Mouse (Mus musculus): ENCODE data around the gene Gm19684.
"Not testable (repeated sequence)": the region's sequence is repeated elsewhere in the genome, so short reads cannot be mapped to it uniquely, and the experiment has no call there.

The Gm19684 gene

DNA sequence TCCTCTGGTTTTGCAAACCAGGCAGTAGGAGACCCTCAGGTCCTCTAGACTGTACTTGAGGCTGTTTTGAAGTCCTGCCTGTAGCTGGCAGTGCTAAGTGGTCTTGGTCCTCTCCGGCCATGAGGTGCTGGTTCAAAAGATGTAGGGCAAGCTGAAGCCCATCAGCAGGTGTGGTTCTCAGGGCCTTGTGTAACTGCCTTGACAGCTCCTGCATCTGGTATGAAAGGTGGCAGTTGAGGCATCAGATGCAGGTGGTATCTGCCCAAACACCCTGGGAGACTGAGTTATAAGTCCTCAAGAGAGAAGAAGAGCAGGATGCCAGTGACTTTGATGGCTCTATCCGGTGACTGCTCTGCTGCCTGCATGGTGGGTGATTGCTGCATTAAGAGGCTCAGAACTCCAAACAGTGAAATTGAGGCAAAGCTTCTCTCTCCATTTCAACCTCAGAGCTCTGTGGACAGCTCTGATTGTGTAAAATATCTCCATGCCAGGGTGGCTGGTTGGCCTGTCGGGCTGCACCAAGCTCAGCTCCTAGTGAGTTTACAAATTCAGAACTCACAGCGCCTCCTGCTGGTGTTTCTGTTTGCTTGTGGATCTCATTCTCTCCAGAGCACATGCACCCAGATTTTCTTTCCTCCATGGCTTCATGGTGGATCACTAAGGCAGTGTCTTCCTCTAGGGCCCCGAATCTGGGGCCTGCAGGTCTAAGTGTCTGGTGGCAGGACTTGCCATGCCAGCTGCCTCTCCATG lies 10.2 kb downstream of the Gm19684 start:
- peak in 1 of 2 experiments; percentile 22 for DNase-seq

DNA sequence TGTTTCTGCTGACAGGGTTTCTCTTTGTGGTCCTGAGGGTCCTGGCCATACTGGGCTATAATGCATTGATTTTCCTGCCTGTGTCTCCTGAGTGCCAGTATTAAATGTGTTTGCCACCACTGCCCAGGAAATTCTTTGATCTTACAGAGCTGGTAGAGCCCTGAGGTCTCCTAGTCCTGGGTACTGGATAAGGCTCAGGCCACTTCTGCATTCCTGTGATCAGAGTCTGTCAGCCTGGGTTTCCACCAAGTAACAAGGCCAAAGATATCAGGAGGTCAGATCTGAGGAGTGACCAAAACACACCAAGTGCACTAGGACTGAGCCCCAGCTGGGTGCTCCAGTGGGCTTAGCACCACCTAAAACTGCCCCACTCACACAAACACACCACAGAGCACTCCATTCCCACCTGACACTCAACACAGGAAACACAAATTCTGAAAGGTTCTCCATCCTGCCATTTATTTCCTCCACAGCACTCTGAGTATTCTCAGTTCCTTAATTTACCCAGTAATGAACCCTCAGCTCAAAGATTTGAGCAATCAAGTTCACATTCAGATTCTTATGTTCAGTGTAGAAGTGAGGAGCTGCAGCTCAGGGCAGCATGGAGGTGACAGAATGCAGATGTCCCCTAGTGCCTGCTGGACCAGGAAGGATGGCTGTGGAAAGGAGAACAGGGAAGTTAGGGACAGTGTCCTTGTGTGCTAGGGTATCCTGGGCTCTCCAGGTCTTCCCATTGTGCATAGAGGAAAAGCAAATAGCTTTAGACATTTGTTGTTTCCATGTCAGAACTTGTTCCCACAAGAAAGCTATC lies 14.1 kb downstream of the Gm19684 start:
- not testable (repeated sequence) for DNase-seq

DNA sequence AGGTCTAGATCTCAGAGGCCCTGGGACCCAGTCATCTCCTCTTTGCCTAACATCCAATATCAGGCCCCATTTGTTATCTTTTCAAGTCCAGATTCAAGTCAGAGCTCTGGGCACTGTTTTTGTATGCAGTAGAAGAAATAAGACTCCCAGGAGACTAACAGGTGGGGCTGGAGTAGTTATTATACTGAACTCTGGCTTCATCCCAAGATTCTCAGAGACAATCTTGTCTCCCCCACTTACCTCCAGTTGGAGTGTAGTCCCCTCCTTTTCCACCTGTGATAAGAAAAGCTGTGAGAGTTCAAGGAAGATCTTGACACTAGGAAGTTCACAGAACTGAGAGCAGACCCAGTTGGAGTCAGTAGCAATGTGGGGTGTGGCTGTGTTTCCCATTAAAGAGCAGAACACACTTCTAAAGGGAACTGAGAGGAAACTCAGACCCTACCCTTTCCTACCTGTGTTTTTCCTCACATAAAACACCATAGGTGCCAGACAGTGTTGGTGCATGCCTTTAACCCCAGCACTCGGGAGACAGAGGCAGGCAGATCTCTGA lies 14.9 kb downstream of the Gm19684 start:
- not testable (repeated sequence) for DNase-seq

DNA sequence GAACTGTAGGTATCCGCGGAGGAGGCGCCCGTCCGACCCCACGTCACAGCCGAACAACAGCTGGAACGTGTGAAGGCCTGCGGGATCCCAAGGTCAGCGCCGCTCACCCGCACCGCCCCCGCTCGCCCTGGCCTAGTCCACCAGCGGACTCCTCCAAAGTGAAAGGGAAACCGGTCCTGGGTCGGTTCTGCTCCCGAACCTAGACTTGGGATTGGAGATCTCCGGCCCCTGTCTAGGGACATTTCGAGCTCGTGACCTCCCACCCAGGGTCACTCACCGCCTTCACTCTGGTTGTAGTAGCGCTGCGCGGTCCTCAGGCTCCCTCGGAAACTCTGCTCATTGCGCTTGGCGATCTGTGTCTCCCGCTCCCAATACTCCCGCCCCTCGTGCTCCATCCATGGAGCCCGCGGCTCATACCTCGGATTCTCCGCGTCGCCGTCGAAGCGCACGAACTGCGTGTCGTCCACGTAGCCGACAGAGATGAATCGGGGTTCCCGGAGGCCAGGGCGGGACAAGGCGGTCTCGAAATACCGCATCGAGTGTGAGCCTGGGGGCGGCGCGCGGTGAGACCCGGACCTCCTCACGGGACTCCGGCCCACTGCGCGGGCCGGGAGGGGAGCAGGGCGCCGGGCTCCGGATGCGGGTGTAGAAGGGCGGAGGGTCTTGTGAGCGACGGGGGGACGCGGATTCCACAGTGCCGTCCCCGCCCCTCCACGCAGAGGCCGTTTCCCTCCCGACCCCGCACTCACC lies 23.8 kb downstream of the Gm19684 start:
- DNase-seq, result peak in 1 of 2 experiments; percentile 25

DNA sequence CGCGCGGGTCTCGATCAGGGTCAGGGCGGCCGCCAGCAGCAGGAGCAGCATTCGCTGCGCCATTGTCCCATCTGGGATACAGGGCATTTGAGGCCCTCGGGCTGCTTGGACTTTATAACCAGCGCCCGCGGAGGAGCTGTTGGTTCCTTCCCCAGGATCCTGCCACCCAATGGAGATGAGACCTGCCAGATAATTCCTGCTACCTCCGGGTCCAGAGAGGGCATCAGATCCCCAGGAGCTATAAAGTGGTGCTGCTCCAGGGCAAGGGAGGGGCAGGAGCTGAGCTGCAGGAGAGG lies 24.3 kb downstream of the Gm19684 start:
- peak in 1 of 2 experiments; percentile 25 for DNase-seq

DNA sequence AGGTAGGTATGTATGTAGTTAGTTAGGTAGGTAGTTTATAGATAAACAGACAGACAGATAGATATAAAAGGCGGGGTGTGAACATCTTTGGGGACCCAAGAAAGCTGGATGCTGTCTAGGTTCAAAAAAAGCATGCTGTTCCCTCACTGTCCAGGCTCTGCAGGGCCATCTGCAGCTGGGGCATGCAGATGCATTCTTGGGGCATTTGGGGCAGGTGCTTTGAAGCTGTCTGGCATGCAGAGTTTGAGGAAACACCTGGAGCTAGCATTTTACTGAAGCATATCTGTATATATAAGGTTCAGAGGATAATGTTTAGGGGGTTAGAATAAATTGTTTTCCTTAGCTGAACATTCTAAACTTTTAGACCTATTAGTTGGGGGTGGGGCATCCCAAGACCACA lies 25.5 kb downstream of the Gm19684 start:
- DNase-seq, result not testable (repeated sequence)

DNA sequence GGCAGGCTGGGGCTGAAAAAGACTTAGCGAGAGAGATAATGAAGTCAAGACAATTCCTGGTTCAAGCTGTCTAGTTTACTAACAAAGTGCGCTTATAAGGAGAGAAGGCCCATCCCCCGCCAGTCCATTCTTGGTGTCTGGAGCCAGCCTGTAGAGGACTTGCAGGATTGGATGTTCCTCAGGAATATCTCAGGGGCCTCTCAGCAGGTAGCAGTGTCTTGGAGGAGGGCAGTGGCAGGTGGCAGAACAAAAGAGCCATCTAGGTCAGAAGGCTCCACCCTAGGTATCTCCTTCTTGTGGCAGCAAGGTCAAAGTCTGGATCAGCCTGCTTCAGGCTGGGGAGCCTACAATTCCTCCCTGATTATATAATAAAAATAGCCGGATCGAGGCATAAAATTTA lies 27.0 kb downstream of the Gm19684 start:
- DNase-seq, result not testable (repeated sequence)

DNA sequence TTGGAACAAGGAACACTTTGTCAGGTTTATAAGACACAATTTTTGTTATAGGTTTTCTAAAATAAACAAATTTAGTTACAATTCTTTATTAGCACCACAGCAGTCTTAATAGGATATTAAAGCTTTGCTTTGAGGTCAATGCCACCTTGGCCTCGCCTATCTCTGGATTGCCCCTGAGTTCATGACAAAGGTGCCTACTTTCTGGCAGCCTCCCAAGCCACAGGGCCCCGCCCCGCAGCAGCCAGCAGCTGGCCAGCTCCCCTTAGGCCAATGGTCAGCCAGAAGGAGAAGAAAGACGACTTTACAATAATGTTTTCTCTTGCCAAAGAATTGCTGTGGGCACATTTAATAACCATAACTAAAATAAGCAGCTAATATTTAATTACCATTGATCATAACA lies 29.7 kb downstream of the Gm19684 start:
- peak in 1 of 2 experiments; percentile 39 for DNase-seq

DNA sequence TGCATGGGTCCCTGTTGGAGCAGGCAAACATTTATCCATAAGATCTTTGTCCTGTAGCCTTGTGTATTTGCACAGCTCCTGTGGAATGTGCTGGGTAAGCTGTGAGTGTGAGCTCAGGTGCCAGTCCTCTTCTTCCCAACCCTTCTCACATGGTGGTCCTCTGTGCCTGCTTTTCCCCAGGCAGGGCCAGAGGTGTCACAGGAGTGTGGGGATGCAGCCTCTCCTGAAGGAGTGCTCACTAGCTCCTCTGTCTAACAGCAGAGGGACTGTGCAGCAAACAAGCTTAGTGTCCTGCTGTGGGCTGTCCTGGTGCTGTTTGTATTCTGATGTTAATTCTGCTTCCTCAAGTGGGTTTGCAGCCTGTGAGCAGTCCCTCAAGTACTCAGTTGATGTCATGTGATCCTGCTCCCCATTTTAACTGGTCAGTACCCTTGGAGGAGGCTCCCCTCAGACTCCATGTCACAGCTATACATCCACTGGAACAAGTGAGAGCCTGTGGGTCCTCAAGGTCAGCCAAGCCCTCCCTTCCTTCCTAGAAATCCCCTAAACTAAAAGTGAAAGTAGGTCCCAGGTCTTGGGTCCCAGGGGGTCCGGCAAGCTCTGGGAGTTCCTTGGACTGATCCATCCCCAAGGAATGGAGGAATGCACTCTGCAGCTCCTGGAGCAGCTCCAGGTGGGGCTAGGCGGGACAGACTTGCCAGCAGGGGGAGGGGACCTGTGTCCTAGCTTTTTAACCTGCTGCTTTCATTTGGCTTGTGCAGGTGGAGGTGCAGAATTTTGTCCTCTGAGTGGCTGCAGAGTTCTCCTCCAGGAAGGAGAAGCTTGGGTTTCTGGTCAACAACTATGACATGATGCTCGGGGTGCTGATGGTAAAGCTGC lies 33.0 kb downstream of the Gm19684 start:
- no peak for DNase-seq

DNA sequence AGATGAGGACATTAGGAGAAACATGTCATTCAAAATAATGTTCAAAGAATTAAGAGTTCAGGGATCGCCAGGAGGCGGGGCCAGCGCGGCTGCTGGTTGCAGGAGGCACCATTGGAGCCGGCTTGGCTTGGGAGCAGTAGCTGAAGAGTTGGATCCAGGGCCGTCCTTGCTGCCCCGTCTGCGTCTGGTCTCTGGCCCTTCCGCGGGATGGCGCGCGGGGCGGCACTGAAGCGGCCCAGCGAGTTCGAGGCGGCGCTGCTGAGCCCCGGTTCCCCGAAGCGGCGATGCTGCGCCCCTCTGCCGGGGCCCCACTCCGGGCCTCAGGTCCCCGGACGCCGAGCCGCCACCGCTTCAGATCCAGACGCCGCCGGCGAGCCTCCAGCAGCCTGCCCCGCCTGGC lies 36.3 kb downstream of the Gm19684 start:
- DNase-seq, result peak in 1 of 2 experiments; percentile 40

DNA sequence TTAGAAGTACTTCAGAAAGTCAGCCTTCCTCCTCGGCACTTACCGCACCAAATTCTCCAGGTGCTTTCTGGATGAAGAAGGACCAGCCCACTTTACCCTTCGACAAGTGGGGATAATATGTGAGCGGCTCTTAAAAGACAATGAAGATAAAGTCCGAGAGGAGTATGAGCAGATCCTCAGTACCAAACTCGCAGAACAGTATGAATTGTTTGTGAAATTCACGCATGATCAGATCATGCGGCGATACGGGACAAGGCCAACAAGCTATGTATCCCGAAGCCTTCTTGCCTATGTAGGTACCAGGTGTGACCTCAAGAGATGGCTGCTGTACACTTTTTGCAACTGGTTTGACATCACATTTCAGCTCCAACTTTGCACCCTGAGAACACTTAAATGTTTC lies 36.8 kb downstream of the Gm19684 start:
- not testable (repeated sequence) for DNase-seq

DNA sequence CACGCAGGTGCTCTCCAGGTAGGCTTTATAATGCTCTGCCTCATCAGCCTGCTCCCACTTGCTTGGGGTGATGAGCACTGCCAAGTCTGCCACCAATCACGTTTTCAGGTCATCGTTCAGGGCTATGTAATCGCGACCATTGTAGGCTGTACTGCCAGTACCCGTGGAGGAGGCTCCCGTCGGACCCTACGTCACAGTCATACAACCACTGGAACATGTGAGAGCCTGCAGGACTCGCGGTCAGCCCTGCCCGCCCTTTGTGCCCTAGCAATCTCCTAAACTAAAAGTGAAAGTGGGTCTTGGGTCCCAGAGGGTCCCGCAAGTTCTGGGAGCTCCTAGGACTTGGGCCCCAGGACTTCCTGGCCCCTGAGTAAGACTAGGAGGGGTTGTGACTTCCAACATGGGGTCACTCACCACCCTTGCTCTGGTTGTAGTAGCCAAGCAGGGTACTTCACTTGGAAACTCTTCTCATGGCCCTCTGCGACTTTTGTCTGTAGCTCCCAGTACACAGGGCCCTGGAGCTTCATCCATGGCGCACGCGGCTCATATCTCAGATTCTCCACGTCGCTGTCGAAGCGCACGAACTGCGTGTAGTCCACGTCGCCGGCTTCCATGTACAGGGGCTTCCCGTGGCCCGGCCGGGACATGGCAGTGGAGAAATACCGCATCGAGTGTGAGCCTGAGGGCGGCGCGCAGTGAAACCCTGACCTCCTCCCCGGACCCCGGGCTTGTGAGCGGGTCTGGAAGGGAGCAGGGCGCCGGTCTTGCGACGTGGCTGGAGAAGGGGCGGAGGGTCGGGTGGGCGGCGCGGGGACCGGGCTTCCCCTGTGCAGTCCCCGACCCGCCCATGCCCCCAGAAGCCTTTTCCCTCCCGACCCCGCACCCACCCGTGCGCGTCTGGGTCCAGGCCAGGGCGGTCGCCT lies 39.9 kb downstream of the Gm19684 start:
- DNase-seq, result no peak

DNA sequence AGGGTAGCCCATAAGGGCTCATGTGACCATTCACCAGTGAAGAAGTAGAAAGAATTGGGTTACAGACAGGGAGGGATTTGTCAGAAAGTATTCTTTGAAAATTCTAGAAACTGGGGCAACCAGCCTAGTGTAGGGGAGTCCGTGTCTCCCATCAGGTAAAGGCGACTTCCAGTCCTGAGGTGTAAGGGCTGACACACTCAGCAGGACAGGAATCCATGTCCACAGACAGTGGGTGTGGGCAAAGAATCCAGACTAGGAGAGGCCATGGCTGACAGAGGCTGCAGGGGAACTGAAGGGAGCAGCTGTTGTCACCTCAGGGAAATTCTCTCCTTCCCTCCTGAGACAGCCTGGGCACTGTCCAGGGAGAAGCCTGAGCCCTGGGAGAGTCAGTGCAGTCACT lies 45.4 kb downstream of the Gm19684 start:
- DNase-seq, result not testable (repeated sequence)

DNA sequence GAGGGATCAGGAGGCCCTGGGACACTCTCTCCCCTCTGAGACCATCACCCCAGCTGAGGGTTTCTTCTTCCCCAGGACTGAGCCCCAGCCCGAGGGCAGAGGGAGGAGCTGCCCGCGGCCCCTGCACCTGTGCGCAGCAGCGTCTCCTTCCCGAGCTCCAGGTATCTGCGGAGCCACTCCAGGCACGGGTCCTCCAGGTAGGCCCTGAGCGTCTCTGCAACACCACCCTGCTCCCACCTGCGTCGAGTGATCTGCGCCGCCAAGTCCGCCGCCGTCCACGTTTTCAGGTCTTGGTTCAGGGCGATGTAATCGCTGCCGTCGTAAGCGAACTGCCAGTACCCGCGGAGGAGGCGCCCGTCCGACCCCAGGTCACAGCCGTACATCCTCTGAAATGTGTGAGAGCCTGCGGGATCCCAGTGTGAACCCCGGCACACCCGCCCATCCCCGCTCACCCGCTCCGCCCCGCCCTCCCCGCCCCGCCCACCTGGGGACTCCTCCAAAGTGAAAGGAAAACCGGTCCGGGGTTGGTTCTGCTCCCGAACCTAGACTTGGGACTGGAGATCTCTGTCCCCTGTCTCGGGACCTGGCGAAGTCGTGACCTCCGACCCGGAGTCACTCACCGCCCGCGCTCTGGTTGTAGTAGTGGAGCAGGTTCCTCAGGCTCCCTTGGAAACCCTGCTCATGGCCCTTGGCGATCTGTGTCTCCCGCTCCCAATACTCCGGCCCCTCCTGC lies 46.0 kb downstream of the Gm19684 start:
- peak; percentile 16 to 37 for DNase-seq

DNA sequence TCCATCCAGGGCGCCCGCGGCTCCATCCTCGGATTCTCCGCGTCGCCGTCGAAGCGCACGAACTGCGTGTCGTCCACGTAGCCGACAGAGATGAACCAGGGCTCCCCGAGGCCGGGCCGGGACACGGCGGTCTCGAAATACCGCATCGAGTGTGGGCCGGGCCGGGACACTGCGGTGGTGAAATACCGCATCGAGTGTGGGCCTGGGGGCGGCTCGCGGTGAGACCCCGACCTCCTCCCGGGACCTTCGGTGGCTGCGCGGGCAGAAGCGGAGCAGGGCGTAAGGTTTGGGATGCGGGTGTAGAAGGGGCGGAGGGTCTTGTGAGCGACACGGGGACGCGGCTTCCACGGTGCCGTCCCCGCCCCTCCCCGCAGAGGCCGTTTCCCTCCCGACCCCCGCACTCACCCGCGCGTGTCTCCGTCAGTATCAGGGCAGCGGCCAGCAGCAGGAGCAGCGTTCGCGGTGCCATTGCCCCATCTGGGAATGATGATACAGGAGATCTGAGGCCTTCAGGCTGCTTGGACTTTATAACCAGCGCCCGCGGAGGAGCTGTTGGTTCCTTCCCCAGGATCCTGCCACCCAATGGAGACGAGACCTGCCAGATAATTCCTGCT lies 46.7 kb downstream of the Gm19684 start, which contains the start of gene Gm8909:
Gene Gm8909, minus strand, starts transcription at position 499 of the 614 bp plus-strand sequence.
- peak in 1 of 2 experiments; percentile 32 for DNase-seq

DNA sequence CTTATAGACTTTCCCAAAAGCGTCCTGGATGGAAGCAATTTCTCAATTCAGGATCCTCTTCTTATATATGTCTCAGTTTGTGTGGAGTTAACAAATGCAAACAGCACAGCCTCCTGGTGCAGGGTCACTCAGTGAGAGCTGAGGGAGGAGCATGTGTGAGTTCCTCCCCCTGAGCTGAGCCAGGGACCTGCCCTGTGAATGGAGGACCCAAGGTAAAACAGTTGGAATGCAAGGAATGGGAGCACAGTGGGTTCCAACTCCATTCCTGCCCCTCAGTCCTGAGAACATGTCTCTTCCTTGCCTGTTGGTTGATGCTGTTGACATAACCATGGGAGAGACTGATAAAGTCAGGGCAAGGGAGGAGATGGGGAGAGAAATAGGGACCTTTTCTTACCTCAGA lies 47.6 kb downstream of the Gm19684 start:
- DNase-seq, result not testable (repeated sequence)

DNA sequence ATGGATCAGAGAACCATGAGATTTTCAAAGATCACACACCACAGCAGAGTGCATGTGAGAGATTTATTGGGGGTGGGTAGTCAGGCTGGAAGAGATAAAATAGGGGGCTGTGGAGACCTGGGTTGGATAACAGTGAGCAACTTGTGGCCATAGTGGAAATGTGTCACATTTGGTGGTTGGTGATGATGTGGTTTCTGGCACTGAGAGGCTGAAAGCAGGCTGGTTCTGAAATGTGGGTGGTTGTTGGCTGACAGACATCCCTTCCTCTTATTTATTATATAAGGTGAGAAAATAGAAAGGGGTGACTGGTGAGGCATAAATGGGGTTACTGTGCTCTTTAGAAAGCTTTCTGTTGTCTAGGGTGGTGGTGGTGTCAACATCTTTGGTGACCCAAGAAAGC lies 48.3 kb downstream of the Gm19684 start:
- no peak for DNase-seq

DNA sequence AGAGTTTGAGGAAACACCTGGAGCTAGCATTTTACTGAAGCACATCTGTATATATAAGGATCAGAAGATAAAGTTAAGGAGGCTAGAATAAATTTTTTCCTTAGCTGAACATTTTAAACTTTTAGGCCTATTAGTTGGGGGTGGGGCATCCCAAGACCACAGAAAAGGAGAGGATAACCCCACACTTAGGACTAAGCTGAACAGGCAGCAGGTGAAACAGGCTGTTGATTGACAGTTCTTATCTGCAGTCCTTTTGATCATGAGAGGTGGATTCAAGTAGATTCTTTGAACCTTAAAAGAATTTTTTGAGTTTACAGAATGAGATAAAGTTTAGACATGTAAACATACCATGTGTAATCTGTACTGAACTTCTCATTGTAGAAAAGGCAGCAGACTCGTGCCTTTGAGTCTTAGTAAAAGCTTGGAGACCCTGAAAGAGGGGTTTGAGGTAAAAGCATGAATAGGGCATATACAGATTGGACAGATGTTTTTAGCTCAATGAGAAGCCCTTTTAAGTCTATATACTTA lies 48.9 kb downstream of the Gm19684 start:
- DNase-seq, result no peak

DNA sequence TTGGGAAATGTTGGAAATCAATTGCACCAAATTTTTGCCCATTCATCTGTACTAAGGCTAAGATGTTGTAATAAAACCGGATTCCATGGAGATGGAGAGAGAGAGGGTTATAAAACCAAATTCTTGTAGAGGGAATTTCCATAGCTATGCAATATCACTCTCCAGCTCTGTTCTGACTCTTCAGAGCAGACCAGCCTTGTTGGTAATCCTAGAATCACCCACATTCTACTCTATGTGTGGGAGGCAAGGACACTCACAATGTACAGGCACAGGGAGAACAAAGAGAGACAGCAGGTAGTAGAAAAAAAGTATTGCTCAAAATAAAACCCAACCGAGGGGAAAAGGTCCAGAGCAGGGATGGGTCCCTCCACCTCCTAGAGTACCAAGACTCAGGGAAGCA lies 54.7 kb downstream of the Gm19684 start:
- DNase-seq, result not testable (repeated sequence)

Data from kidney, postnatal 36 days (tissue).